Mouse (Mus musculus) midbrain, embryonic 14.5 days (tissue): ENCODE measurements at regions not wholly inside any gene's neighbourhood (a gene's known extent, or its start where the extent isn't known, plus 50 kb on each side); places are given as distances from the start of the nearest gene placed in this dataset.
A peak's percentile ranks its signal among the peaks of the same experiment; 100 is the strongest.

Experiments used
- ATAC-seq: fragments of 200-750 bp; cut with Nextera tagmentation; 2 replicates; pipeline ENCODE4 v1.8.0; 2017; ENCODE audit warnings: moderate number of reproducible peaks, moderate library complexity; ENCODE audit not compliant: low FRiP score, low TSS enrichment
- DNase-seq: peaks from one replicate; pipeline ENCODE4 v3.0.0-alpha.2; 2015
- H3K27ac ChIP-seq: fragments of 300-500 bp; sonication (generic); replicated peaks from 2 replicates; pipeline ENCODE4 v1.5.1; 2014; ENCODE audit warnings: mild to moderate bottlenecking, low read depth, low read length, moderate library complexity
- H3K27me3 ChIP-seq: fragments of 300-500 bp; sonication (generic); 2 replicates; pipeline ENCODE4 v1.6.1; 2014; ENCODE audit warnings: low read length, control low read depth, mixed read lengths; ENCODE audit not compliant: control insufficient read depth, insufficient read depth
- H3K36me3 ChIP-seq: fragments of 300-500 bp; sonication (generic); 2 replicates; pipeline ENCODE4 v1.6.1; 2014; ENCODE audit warnings: low read length, control low read depth; ENCODE audit not compliant: control insufficient read depth, insufficient read depth
- H3K4me1 ChIP-seq: fragments of 300-500 bp; sonication (generic); 2 replicates; pipeline ENCODE4 v1.6.1; 2014; ENCODE audit warnings: mild to moderate bottlenecking, antibody characterized with exemption, low read length, control low read depth; ENCODE audit not compliant: control insufficient read depth, insufficient read depth
- H3K4me2 ChIP-seq: fragments of 300-500 bp; sonication (generic); 2 replicates; pipeline ENCODE4 v1.6.1; 2014; ENCODE audit warnings: mild to moderate bottlenecking, low read length, moderate library complexity
- H3K4me3 ChIP-seq: fragments of 300-500 bp; sonication (generic); replicated peaks from 2 replicates; pipeline ENCODE4 v1.5.1; 2014; ENCODE audit warnings: low read depth, low read length
- H3K9ac ChIP-seq: fragments of 300-500 bp; sonication (generic); replicated peaks from 2 replicates; pipeline ENCODE4 v1.6.1; 2014; ENCODE audit warnings: mild to moderate bottlenecking, low read length, moderate library complexity
- H3K9me3 ChIP-seq: fragments of 300-500 bp; sonication (generic); 2 replicates; pipeline ENCODE4 v1.6.1; 2016; ENCODE audit warnings: low read length, control low read depth, mixed read lengths; ENCODE audit not compliant: control insufficient read depth
- WGBS: fragments of 180-500 bp; shearing (Covaris S2); extraction: QIAGEN DNeasy Blood & Tissue Kit; methylation state at CpG from one replicate; pipeline ENCODE4 v1.1.7; 2014; 5-methylcytosine and 5-hydroxymethylcytosine counted together

GRCm38 (mm10) chr3:4976344-4976743 lies 774.3 kb upstream of the Gm8797 start:
- H3K27ac ChIP-seq: peak overlapping the region; percentile 41; the same call in 1 of the 2 replicates
- WGBS: 29% methylated on average over 1 of the region's 1 CpGs

DNA sequence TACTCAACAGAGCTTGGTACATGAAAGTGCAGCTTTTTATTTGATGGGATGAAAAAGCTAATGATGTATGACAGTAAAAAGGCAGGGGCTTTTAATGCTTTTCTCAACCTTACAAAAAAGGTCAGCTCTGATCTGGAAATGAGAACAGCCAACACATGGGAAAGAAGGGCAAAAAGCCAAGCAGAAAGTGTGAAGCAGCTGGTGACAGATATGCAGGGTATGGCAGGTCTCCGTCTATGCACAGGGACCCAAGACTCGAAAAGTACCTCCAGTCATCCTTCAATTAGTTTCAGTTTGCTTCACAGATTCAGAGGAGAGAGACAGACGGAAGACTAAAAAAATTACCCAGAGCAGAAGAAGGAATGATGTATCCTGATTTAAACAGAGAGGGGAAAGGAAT lies 732.9 kb upstream of the Gm8797 start:
- ATAC-seq: no peak
- H3K36me3 ChIP-seq: no peaks in the 10 kb centered on the region
- no peaks in the 10 kb centered on the region for H3K4me1 ChIP-seq
- peak; percentile 8 for DNase-seq
- no peak overlapping the region for H3K4me3 ChIP-seq
- no peak overlapping the region for H3K9ac ChIP-seq
- no peak overlapping the region for H3K4me2 ChIP-seq
- H3K27me3 ChIP-seq: no peaks in the 10 kb centered on the region
- WGBS: 79% methylated on average over 3 of the region's 3 CpGs
- no peak overlapping the region for H3K27ac ChIP-seq
- H3K9me3 ChIP-seq: no peaks in the 10 kb centered on the region

More at GRCm38 (mm10) chr3:4976344-4976743, 774.3 kb upstream of the Gm8797 start:
- H3K27me3 ChIP-seq: no peaks in the 10 kb centered on the region
- H3K9me3 ChIP-seq: no peaks in the 10 kb centered on the region
- H3K4me1 ChIP-seq: peaks cover 19% of the 10 kb centered on the region
- no peak overlapping the region for H3K4me3 ChIP-seq
- peak; percentile 27 for DNase-seq
- H3K36me3 ChIP-seq: no peaks in the 10 kb centered on the region
- H3K9ac ChIP-seq: no peak overlapping the region
- peak; percentile 16; the same call in 1 of the 2 replicates for ATAC-seq
- H3K4me2 ChIP-seq: no peak overlapping the region
